Mouse (Mus musculus) right cerebral cortex, adult 18-20 months (tissue): ENCODE data around the gene Foxn3.

ENCODE experiments used
- DNase-seq: peaks from one replicate; pipeline ENCODE4 v3.0.0; 2022; ENCODE audit warnings: mixed read lengths

Gene Foxn3

GRCm38 (mm10) chr12:99562073-99562866 lies 1.1 kb downstream of the Foxn3 start:
- peak; percentile 46 for DNase-seq

GRCm38 (mm10) chr12:99561333-99561766 lies 2.0 kb downstream of the Foxn3 start:
- no peak for DNase-seq

- no peak for DNase-seq
Measured at GRCm38 (mm10) chr12:99560701-99561332, 2.6 kb downstream of the Foxn3 start.

- no peak for DNase-seq
Measured at GRCm38 (mm10) chr12:99559483-99559882, 3.9 kb downstream of the Foxn3 start.

DNA sequence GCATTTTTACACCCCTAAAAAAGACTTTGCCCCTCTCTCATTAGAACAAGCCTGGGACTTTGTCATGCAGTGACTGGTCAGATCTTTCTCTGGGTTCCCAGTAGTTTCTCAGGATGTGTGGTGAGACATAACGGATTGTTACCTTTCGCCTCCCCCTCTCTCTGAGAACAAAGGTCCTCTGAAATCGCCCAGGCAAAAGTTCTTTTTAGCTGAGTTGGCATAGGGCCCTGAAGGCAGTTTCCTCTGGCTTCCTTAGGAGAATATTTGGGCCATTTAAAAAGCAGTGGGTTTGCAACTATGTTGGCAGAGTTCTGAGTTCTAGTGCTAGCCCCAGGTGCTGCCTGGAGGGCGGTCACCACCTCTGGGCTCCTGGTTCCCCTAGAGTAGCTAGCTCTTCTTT lies 4.9 kb downstream of the Foxn3 start:
- no peak for DNase-seq

GRCm38 (mm10) chr12:99557498-99557897 lies 5.9 kb downstream of the Foxn3 start:
- no peak for DNase-seq

- DNase-seq: no peak
Measured at GRCm38 (mm10) chr12:99550629-99551028, 12.8 kb downstream of the Foxn3 start.

GRCm38 (mm10) chr12:99549811-99550210 lies 13.6 kb downstream of the Foxn3 start:
- no peak for DNase-seq

GRCm38 (mm10) chr12:99548419-99548818 lies 15.0 kb downstream of the Foxn3 start:
- no peak for DNase-seq

- DNase-seq: no peak
Measured at GRCm38 (mm10) chr12:99547295-99547694, 16.1 kb downstream of the Foxn3 start.

DNA sequence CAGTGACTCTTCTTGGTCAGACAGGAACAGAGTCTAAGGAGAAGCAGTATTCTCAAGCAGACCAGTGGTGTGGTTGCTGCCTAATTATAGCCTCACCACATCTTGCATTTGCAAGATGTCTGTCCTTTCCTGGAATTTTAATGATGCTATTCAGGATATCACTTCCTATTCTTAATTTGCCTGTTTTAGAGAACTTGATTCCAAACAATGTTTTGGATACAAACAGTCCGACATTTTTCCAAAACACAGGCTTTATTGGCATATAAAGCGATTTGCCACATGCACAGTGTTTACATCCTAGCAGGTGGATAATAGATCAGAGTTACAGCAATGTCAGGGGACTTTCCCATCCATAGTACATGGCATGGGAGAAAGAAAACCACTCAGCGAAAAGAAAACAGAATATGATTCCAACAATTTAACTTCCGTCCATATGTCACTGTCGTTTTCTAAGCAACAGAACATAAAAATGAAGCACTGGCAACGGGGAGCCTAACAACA lies 18.1 kb downstream of the Foxn3 start:
- no peak for DNase-seq

DNA sequence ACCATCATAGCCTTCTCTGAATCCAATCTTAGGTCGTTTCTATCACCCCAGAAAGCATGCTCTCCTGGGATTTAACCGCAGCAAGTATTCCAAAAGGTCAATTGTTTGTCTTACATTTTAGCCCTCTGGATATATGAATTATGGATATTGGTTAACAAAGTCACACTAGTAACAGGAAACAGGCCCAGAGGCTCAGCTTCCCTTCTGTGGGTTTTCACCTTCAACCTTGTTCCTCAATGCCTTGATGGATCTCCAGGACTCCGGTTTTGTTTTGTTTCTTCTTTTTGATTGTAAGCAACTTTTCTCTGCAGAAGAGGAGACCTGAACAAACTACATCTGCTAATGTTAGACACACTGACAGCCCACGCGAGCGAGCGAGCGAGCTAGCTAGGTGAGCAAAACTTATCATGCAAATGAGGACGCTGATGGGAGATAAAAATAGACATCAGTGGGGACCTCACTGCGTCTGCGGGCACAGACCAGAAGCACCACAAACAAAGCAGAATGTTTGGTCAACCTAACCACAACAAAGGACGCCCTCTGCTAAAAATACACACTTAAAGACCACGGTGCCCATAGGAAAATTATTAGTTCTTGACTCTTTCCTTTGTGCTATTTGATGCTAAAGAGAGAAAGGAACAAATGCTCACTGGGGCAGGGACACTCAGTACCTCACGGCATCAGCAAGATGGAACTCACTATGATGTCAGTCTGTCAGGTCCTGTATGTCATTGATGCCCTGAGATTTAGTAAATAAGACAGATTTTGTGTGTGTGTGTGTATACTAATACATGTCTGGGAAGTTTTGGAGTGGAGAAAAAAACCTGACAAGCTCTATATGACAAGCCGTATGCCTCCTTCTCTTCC lies 18.9 kb downstream of the Foxn3 start:
- no peak for DNase-seq

- DNase-seq: no peak
Measured at GRCm38 (mm10) chr12:99543421-99544195, 19.8 kb downstream of the Foxn3 start.

GRCm38 (mm10) chr12:99540201-99540600 lies 23.2 kb downstream of the Foxn3 start:
- DNase-seq: no peak

DNA sequence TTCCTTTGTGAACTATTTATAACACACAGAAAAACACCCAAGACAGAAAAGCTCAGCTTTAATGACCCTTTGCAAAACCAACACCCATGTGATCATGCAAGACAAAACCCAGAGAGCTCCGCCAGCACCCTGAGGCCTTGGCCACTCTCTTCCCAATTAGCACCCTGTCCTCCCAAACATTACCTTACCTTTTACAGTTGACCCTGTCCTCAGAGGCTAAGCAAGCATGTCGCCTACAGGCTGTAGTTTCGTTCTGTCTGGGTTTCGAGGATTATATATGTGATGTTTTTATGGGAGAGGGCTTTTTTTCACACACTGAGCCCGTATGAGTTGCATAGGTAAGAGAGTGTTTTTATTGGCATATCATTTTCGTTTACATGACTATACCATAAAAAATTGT lies 26.1 kb downstream of the Foxn3 start:
- DNase-seq: no peak

- DNase-seq: no peak
Measured at GRCm38 (mm10) chr12:99536426-99536825, 27.0 kb downstream of the Foxn3 start.

DNA sequence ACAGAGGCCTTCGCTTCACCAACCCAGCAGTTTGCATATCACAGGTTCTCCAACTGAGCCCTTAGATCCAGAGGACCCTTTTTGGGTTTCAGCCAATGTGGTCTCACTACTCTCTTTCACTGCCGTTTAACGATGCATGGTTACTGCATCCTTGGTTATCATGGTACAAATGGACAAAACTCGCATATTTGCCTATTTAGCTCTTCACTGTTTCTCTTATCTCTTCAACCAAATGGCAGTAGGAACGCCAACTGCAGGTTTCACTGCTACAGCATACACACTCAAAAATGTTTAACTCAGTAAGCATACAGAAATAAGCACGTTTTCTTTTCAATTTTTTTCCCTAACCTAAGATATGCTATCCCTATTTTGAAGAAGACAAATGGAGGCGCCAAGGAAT lies 31.0 kb downstream of the Foxn3 start:
- DNase-seq: no peak

DNA sequence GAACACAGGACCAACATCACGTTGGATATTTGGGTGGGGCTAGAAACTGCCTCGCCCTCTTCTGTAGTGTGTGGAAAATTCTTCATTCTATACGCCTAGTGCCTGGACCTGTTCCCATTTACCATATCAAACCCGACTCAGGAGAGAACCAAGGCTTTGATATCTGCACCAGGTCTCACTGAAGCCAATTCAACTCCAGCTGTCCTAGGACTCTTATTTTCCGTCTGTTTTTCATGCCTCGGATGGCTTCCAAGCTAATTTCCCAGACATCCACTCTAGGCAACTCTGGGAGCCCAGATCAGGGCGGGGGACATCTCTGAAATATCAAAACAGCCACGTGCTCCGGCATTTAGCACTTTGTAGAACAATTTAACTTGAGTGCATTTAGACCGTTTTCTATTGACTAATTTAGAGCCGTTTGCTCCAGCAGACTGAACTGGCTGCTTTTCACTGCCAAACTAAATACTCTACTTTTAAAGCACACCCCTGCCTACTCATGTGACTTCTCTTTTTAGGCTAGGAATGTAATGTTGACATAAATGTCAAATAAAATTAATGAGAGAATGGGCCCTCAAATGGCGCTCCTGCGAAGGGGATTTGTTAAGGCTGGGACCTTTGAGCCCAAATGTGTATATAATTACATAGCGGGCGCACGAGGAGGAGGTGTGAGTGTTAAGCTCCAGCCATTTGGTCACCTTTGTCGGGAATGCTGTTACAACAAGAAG lies 33.5 kb downstream of the Foxn3 start:
- DNase-seq: no peak

GRCm38 (mm10) chr12:99528958-99529357 lies 34.4 kb downstream of the Foxn3 start:
- no peak for DNase-seq

GRCm38 (mm10) chr12:99527452-99527851 lies 35.9 kb downstream of the Foxn3 start:
- DNase-seq: no peak

GRCm38 (mm10) chr12:99526571-99527140 lies 36.7 kb downstream of the Foxn3 start:
- DNase-seq: no peak
